Mouse (Mus musculus) retina, embryonic 14.5 days (tissue): ENCODE results near the gene Cbfa2t3.

ENCODE experiments used
- DNase-seq: peaks from one replicate; pipeline ENCODE4 v3.0.0-alpha.2; 2015; ENCODE audit warnings: low spot score

The Cbfa2t3 gene

DNA sequence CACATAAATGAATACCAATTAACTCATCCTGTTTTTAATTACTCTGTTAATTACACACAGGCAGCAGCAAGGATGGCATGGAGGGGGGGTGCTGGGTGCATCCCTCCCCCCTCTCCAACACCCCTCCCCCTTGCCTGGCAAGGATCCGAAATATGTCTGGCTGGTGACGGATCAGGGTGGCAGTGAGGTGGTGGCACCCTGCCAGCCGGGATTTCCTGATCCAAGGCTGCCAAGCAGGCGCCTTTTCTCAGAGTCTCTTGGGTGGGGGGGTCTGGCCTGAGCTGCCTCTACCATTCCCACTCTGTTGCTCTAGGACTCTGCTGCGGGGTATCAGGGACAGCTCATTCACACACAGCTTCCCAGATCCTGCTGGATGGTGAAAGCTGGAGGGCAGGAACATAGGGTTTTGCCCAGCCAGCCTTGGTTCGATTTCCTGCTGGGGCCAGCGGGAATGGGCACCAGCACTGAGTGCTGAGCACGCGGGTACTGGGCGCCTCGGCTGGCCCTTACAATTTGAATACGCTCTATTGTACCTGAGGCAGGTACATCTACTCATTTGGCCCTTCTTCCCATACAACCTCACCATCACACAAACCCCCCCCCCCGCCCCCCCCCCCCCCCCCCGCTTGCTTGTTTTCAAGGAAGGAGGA is 33.1 kb downstream of the Cbfa2t3 start:
- no peak for DNase-seq

DNA sequence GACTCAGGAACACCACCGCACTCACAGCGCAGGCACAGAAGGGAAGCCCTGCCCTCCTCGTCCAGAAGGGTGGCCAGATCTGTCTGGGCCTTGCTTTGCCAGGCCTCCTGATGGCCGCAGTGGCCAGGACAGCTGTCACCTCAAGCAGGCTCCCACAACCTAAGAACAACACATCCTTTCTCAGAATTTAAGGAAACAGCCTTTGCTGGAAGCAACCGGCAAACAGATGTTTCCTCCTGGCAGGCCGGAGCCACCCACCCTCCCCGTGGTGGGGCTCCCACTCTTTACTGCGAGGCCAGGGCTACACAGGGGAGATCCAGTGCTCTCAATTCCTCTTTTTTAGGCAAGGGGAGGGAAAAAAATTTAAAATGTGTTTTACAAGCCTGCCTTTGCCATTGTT is 33.7 kb downstream of the Cbfa2t3 start:
- DNase-seq, result no peak

- no peak for DNase-seq
Measured at GRCm38 (mm10) chr8:122663670-122664069, 35.2 kb downstream of the Cbfa2t3 start.

- no peak for DNase-seq
Measured at GRCm38 (mm10) chr8:122663106-122663505, 35.8 kb downstream of the Cbfa2t3 start.

GRCm38 (mm10) chr8:122661894-122662293 is 37.0 kb downstream of the Cbfa2t3 start:
- no peak for DNase-seq

GRCm38 (mm10) chr8:122661138-122661537 is 37.8 kb downstream of the Cbfa2t3 start:
- DNase-seq, result no peak

GRCm38 (mm10) chr8:122660022-122660421 is 38.9 kb downstream of the Cbfa2t3 start:
- DNase-seq, result no peak

GRCm38 (mm10) chr8:122658807-122659160 is 40.1 kb downstream of the Cbfa2t3 start:
- DNase-seq, result no peak

DNA sequence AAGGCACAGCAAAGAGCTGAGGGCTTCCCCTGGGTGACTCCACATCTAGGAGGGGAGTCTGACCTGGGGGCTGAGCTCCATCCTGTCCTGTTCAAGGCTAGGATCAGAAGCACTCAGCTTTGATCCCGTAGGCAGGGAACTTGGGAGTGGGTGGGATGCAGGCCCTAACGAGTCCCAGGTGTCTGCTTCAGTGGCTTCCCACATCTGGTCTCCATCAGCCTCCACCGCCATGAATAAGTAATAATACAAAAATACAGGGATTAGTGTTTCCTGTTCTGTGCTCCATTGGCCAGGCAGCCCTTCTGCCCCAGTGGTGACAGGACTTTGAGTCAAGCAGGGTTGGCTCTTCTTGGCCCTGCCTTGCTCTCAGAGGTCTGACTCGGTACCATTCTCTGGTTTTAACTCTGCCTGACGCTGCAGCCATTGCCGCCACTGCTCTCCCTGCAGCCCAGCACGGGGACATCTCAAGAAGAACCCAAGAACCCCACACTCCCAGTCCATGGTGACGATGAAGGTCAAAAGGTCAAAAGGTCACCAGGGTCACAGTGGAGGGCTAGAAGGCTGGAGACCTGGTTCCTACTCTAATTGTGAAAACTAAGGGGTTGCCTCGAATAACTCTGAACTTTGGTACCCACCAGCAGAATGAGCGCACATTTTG is 40.6 kb downstream of the Cbfa2t3 start:
- no peak for DNase-seq

DNA sequence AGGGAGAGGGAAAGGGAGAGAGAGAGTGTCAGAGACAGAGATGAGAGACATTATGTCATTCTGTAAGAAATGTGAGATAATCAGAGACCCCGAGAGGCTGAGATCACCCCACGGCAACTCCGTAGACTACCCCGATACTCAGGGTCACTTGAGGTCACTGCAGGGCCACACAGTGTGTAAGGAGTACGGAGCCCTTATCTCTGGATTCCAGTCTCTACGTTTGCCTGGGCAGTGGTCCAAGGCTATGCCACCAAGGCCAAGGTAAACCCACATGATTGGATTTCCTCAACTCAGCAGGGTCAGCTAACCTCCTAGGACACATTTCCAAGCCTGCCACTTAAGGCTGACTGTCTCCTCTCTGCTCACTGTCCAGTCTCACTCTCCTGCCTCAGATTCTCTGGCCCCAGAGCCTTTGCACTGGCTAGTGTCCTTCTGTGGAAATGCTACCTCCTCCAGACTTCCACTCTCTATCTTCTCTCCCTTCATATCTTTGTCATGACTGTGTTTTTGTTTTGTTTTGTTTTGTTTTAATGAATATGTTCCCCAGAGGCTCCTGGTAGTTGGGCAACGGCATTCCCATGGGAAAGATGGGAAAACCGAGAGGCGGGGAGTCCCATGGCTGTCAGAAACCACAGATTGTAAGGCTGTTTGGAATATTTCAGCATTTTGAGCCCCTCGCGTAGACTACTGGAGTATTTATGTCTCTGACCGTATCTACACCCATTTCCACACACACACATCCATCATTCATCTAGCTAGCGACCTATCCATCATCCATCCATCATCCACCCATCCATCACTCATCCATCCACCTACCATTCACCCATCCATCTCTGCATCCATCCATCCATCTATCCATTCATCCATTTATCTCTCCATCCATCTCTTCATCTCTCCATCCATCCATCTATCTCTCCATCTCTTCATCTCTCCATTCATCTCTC is 42.6 kb downstream of the Cbfa2t3 start:
- DNase-seq, result no peak

GRCm38 (mm10) chr8:122654768-122655167 is 44.1 kb downstream of the Cbfa2t3 start:
- DNase-seq, result no peak

DNA sequence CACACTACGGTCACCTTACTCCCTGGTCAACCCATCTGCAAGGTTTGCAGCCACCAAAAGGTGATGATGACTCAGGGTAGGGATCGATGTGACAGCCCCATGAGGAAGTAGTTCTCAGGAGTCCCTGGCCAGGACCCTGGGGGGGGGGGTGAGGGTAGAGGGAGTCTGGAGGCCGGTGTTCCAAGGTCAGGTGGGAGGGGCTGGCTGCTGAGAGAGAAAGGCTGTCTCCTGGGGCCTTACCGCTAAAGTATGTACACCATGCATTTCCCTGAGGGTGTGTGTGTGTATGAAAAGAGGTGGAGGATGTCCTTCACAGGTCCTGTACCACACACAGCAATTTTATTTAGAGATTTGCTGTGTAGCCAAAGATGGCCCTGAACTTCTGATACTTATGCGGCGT is 46.3 kb downstream of the Cbfa2t3 start:
- no peak for DNase-seq

DNA sequence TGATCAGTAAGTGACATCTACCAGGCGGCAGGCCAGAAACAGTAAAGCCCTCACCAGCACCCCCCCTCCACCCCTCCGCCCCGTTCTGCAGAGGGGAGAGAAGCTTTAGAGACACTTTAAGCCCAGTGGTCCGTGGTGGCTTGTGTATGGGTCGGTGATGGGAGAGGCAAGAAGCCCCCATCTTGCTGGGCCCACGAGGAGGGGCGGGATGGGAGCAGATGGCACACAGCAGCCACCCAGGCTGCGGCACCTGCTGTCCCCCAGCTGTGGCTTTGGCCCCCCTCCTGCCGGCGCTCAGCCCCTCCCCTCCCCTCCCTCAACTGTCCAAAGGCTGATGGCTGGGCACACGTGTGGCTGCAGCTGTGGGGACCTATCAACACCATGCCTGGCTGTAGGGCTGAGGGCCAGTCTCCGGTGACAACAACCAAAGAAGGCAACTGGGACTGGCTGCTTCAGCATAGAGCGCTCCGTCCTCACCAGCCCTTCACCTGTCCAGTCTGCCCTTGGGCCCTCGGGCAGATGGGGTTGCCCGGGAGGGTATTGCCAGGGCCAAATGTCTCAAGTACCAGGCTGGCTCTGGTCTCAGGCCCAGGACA is 47.5 kb downstream of the Cbfa2t3 start:
- DNase-seq, result no peak

DNA sequence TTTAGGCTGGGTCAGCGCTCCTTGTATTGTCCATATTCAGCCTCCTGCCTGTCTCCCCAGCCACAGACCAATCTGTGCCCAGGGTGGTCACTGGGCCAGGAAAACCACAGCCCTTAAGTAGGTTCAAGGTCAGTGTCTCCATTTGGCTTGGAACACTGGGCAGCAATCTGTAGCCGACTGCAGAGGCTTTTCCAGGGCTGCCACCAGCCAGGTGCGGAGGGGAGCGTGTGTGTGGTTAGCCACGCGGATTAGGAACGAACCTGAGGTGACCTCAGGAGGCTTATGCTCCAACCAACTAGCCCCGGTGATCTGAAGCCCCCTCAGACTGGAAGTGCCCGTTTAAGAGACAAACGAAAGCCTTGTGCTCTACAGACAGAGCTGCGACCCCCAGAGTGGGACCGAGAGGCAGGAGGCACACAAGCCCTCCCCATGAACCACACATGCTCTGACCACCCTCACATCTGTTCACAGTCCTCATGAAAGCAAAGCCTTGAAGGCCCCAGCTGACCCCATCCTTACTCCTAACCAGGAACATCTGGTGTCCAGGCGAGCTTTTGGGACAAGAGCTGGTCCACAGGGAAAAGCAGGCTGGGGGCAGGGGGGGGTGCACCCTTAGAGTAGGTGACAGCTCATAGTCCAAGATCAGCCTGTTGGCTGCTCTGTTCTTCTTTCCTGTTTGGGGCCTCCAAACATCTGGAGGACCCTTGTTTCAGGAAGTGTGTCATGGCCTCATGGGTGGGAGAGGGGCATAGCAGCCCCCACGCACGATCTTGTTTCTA is 50.5 kb downstream of the Cbfa2t3 start:
- no peak for DNase-seq

DNA sequence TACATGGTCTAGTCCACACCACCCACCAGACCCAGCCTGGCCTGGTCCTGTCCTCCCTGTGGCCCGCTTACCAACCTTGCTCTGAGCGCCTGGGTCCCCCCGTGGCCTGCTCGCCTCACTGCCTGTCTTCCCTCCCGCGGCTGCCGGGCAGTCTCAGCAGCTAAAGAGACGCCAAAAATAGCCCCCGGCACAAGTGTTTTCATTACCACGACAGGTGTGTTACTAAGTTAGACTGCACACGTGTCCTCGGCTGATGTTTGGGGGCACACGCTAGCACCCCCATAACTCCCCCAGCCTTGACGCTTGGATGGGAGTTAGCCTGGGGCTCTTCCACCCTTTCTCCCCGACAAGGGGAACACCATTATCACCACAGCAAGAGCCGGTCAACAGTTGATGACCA is 52.6 kb downstream of the Cbfa2t3 start:
- DNase-seq, result no peak

- DNase-seq, result no peak
Measured at GRCm38 (mm10) chr8:122644175-122644954, 54.5 kb downstream of the Cbfa2t3 start.

DNA sequence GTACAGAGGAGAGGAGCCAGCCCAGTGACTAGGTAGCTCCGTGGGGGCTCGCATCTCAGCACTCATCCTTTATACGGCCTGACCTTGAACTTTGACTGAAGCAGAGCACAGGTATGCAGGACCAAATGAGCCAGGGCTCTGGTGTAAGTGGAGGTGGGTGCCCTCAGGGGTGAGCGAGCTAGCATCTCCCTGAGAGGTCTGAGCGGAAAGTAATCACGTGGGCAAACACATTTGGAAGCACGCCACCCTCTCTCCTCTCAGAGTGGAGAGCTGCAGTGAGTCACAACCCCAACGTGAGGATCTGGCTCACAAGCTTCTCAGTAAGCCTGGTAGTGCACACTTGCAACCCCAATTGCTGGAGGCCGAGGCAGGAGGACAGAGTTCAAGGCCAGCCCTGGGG is 56.8 kb downstream of the Cbfa2t3 start:
- DNase-seq, result no peak

- DNase-seq, result no peak
Measured at GRCm38 (mm10) chr8:122641406-122641805, 57.5 kb downstream of the Cbfa2t3 start.

- DNase-seq, result no peak
Measured at GRCm38 (mm10) chr8:122640825-122641224, 58.1 kb downstream of the Cbfa2t3 start.

DNA sequence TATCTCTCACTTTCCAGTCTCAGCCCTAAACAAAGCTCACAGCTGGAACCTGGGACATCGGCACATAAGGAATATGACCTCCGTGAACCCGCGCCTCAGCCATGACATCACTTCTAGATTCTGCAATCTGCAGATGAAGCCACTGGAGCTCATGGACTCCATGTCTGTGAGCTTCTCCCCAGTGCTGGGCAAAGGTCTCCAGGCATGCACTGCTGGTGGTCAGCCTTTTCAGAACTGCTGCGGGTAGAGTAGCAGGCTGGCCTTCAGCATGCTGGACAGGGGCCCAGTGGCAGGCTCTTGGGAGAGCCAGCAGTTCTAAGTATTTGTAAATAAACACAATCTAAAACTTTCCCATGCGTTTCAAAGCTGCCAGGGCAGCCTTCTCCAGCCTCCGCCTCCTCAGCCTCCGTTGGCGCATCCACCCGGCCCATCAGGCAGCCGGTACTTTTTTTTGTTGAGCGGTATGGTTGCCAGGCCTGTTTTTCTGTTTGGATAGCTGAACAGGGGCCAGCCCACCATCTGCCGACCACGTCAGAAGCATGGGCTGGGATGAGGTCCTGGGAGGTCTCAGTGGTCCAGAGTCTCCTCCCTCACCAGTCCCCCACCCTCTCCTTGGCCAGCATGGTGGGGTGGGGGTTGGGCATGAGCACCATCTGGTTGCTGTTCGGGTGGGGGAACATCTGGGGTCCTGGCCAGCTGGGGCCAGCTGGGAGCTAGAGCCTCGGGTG is 59.2 kb downstream of the Cbfa2t3 start:
- peak; percentile 53 for DNase-seq
